In genomic region chr12:80106896-80107667, GRCm38 (mm10) we compare ENCODE assay signal across 10 mouse cellular contexts. TPM values are rescaled to one million over a fixed set of nuclear protein-coding genes. Genes with fewer than 3 reads are reported as not detected.
DNase-seq lines count a peak whose midpoint lies in the region; ATAC-seq lines count a peak whose summit lies in the region.
"Had no signal": no experiment of that assay in that cellular context is flagged by ENCODE, and none has a peak within 500 bp of the region (broad histone marks: within the 10 kb centered on the region; RNA-seq: fewer than 3 reads in every experiment).

No protein-coding gene starts in this region.

- no peak for ATAC-seq in megakaryocyte, adult 5-6 weeks (ENCODE audit: poor library complexity, severe bottlenecking)
- ATAC-seq in embryonic facial prominence, embryonic 13.5 days (ENCODE audit: insufficient number of reproducible peaks, insufficient read depth, low FRiP score, low TSS enrichment, low read depth) = 0 out of 2 replicates have a peak, but pooled peaks have one; percentile 18
- ATAC-seq in neural tube, embryonic 13.5 days (ENCODE audit: low read depth) = no peak

- peak overlapping the region; percentile 9 for H3K4me3 ChIP-seq in megakaryocyte, embryonic 14.5 days (replicated peaks)
- H3K4me3 ChIP-seq in embryonic facial prominence, embryonic 13.5 days = no peak overlapping the region
- H3K4me3 ChIP-seq in neural tube, embryonic 13.5 days = no peak overlapping the region

- H3K9ac ChIP-seq in embryonic facial prominence, embryonic 13.5 days = no peak overlapping the region
- H3K9ac ChIP-seq in neural tube, embryonic 13.5 days = no peak overlapping the region

- WGBS in embryonic facial prominence, embryonic 13.5 days = 94% methylated on average over 3 of the region's 3 CpGs
- 90% methylated on average over 3 of the region's 3 CpGs for WGBS in neural tube, embryonic 13.5 days

- H3K27me3 ChIP-seq in megakaryocyte, embryonic 14.5 days (replicated peaks) = no peaks in the 10 kb centered on the region
- no peaks in the 10 kb centered on the region for H3K27me3 ChIP-seq in embryonic facial prominence, embryonic 13.5 days
- peaks cover 17% of the 10 kb centered on the region for H3K27me3 ChIP-seq in neural tube, embryonic 13.5 days

- H3K4me1 ChIP-seq in megakaryocyte, embryonic 14.5 days = peaks cover 69% of the 10 kb centered on the region
- H3K4me1 ChIP-seq in embryonic facial prominence, embryonic 13.5 days = peaks cover 12% of the 10 kb centered on the region
- H3K4me1 ChIP-seq in neural tube, embryonic 13.5 days (replicated peaks) = peaks cover 21% of the 10 kb centered on the region

- peak; percentile 93 for DNase-seq in heart, adult 11 months
- DNase-seq in heart, adult 9 months (ENCODE audit: low spot score in 2 of 2) = no peak
- DNase-seq in spleen, adult 12 weeks (ENCODE audit: low spot score) = no peak
- no peak for DNase-seq in right cerebral cortex, postnatal 10 days (ENCODE audit: low spot score in 2 of 2)
- DNase-seq: right cerebral cortex, adult 18-20 months had no signal

- H3K36me3 ChIP-seq in megakaryocyte, embryonic 14.5 days (replicated peaks; ENCODE audit: low read length) = peaks cover 22% of the 10 kb centered on the region
- H3K36me3 ChIP-seq in embryonic facial prominence, embryonic 13.5 days = peaks cover 26% of the 10 kb centered on the region
- H3K36me3 ChIP-seq in neural tube, embryonic 13.5 days = peaks cover 6% of the 10 kb centered on the region; the same call in 1 of the 2 replicates

- no peak overlapping the region for H3K4me2 ChIP-seq in embryonic facial prominence, embryonic 13.5 days
- no peak overlapping the region for H3K4me2 ChIP-seq in neural tube, embryonic 13.5 days

- H3K27ac ChIP-seq in embryonic facial prominence, embryonic 13.5 days = peak overlapping the region; percentile 45
- peak overlapping the region; percentile 33; the same call in 1 of the 2 replicates for H3K27ac ChIP-seq in neural tube, embryonic 13.5 days (replicated peaks)

- peaks cover 10% of the 10 kb centered on the region; the same call in 1 of the 2 replicates for H3K9me3 ChIP-seq in megakaryocyte, embryonic 14.5 days
- no peaks in the 10 kb centered on the region for H3K9me3 ChIP-seq in embryonic facial prominence, embryonic 13.5 days
- no peaks in the 10 kb centered on the region for H3K9me3 ChIP-seq in neural tube, embryonic 13.5 days
- H3K9me3 ChIP-seq: G1E had no signal

RNA-seq across cellular contexts. Expression of gene Zfp36l1, which starts 5.7 kb away (rescaled TPM):
- polyA plus RNA-seq in megakaryocyte, embryonic 14.5 days (2012; ENCODE audit: insufficient read depth, low replicate concordance) = 206 and 219 TPM in 2 replicates
- 15.6 and 21.0 TPM in 2 replicates for total RNA-seq in megakaryocyte, adult 5-6 weeks (2015)
- total RNA-seq in megakaryocyte, adult 5-6 weeks (2017) = 3.8 and 5.4 TPM in 2 replicates
- 149 and 151 TPM in 2 replicates for polyA plus RNA-seq in embryonic facial prominence, embryonic 13.5 days (2015; fragmentation: Nextera tagmentation; extraction: Ambion mirVana)
- polyA plus RNA-seq in neural tube, embryonic 13.5 days (2015; fragmentation: Nextera tagmentation; extraction: Ambion mirVana) = 49.6 and 57.4 TPM in 2 replicates
